Mouse (Mus musculus) neural tube, embryonic 13.5 days (tissue): ENCODE measurements around the gene Apoh. TPM values are rescaled to one million over a fixed set of nuclear protein-coding genes. Genes with fewer than 3 reads are reported as not detected.

Source experiments
- ATAC-seq: fragments of 200-750 bp; cut with Nextera tagmentation; 2 replicates; pipeline ENCODE4 v1.8.0; 2017; ENCODE audit warnings: low read depth, mild to moderate bottlenecking, moderate TSS enrichment, moderate library complexity
- H3K27ac ChIP-seq: fragments of 300-500 bp; sonication (generic); replicated peaks from 2 replicates; pipeline ENCODE4 v1.5.1; 2015; ENCODE audit warnings: moderate library complexity, mild to moderate bottlenecking, inconsistent platforms
- H3K27me3 ChIP-seq: fragments of 300-500 bp; sonication (generic); 2 replicates; pipeline ENCODE4 v1.6.1; 2015; ENCODE audit warnings: mild to moderate bottlenecking, inconsistent platforms
- H3K36me3 ChIP-seq: fragments of 300-500 bp; sonication (generic); 2 replicates; pipeline ENCODE4 v1.6.1; 2015; ENCODE audit warnings: mild to moderate bottlenecking, inconsistent platforms
- H3K4me1 ChIP-seq: fragments of 300-500 bp; sonication (generic); replicated peaks from 2 replicates; pipeline ENCODE4 v1.6.1; 2015; ENCODE audit warnings: inconsistent platforms
- H3K4me2 ChIP-seq: fragments of 300-500 bp; sonication (generic); 2 replicates; pipeline ENCODE4 v1.6.1; 2015; ENCODE audit warnings: inconsistent platforms, mild to moderate bottlenecking, moderate library complexity
- H3K4me3 ChIP-seq: fragments of 300-500 bp; sonication (generic); 2 replicates; pipeline ENCODE4 v1.5.1; 2015; ENCODE audit warnings: mild to moderate bottlenecking, inconsistent platforms
- H3K9ac ChIP-seq: fragments of 300-500 bp; sonication (generic); 2 replicates; pipeline ENCODE4 v1.6.1; 2015; ENCODE audit warnings: moderate library complexity, mild to moderate bottlenecking, inconsistent platforms
- H3K9me3 ChIP-seq: fragments of 300-500 bp; sonication (generic); 2 replicates; pipeline ENCODE4 v1.6.1; 2016; ENCODE audit warnings: inconsistent platforms
- WGBS: fragments of 180-500 bp; shearing (Covaris S2); methylation state at CpG from one replicate; pipeline ENCODE4 v1.1.7; 2015; 5-methylcytosine and 5-hydroxymethylcytosine counted together
- polyA plus RNA-seq: library from polyadenylated mRNA; unstranded; fragments of >200 nt; fragmentation: Nextera tagmentation; extraction: Ambion mirVana; gene quantifications from 2 replicates; pipeline ENCODE4 v1.2.1, GENCODE M21; 2015

The Apoh gene
- polyA plus RNA-seq, 1 experiment from 2014 or later = 0.21 TPM

- H3K36me3 ChIP-seq = no peaks in the 10 kb centered on the region
- H3K9ac ChIP-seq = no peak overlapping the region
- no peak overlapping the region for H3K27ac ChIP-seq
- H3K4me1 ChIP-seq = peaks cover 7% of the 10 kb centered on the region; the same call in 1 of the 2 replicates
- H3K4me2 ChIP-seq = no peak overlapping the region
- H3K4me3 ChIP-seq = no peak overlapping the region
- no peaks in the 10 kb centered on the region for H3K27me3 ChIP-seq
- no peak for ATAC-seq
- WGBS = 74% methylated on average over 5 of the region's 5 CpGs
- no peaks in the 10 kb centered on the region for H3K9me3 ChIP-seq
Measured at GRCm38 (mm10) chr11:108309791-108310190, 33.4 kb upstream of the Apoh start.

GRCm38 (mm10) chr11:108311912-108312311, 31.2 kb upstream of the Apoh start:
- no peak overlapping the region for H3K4me3 ChIP-seq
- H3K4me2 ChIP-seq = no peak overlapping the region
- H3K9ac ChIP-seq = no peak overlapping the region
- peaks cover 5% of the 10 kb centered on the region; the same call in 1 of the 2 replicates for H3K4me1 ChIP-seq
- no peak overlapping the region for H3K27ac ChIP-seq
- H3K36me3 ChIP-seq = no peaks in the 10 kb centered on the region
- WGBS = 87% methylated on average over 2 of the region's 2 CpGs
- no peak for ATAC-seq
- H3K9me3 ChIP-seq = no peaks in the 10 kb centered on the region
- no peaks in the 10 kb centered on the region for H3K27me3 ChIP-seq

GRCm38 (mm10) chr11:108312516-108312915, 30.6 kb upstream of the Apoh start:
- H3K9ac ChIP-seq = no peak overlapping the region
- no peak overlapping the region for H3K27ac ChIP-seq
- H3K9me3 ChIP-seq = no peaks in the 10 kb centered on the region
- no peaks in the 10 kb centered on the region for H3K4me1 ChIP-seq
- H3K27me3 ChIP-seq = no peaks in the 10 kb centered on the region
- H3K4me3 ChIP-seq = no peak overlapping the region
- no peak overlapping the region for H3K4me2 ChIP-seq
- no peak for ATAC-seq
- WGBS = 81% methylated on average over 5 of the region's 5 CpGs
- H3K36me3 ChIP-seq = no peaks in the 10 kb centered on the region

- Histone ChIP-seq H3K4me2 (no peak overlapping the region), H3K27ac (no peak overlapping the region), H3K9ac (no peak overlapping the region), H3K4me3 (no peak overlapping the region), H3K36me3 (no peaks in the 10 kb centered on the region), H3K4me1 (peaks cover 3% of the 10 kb centered on the region), H3K9me3 (no peaks in the 10 kb centered on the region), H3K27me3 (no peaks in the 10 kb centered on the region)
- ATAC-seq = no peak
- 89% methylated on average over 7 of the region's 7 CpGs for WGBS
Measured at GRCm38 (mm10) chr11:108315736-108316135, 27.4 kb upstream of the Apoh start.

- no peaks in the 10 kb centered on the region for H3K27me3 ChIP-seq
- H3K9me3 ChIP-seq = no peaks in the 10 kb centered on the region
- H3K36me3 ChIP-seq = no peaks in the 10 kb centered on the region
- no peak overlapping the region for H3K4me2 ChIP-seq
- 80% methylated on average over 6 of the region's 6 CpGs for WGBS
- no peak for ATAC-seq
- H3K27ac ChIP-seq = no peak overlapping the region
- no peak overlapping the region for H3K9ac ChIP-seq
- peaks cover 3% of the 10 kb centered on the region for H3K4me1 ChIP-seq
- H3K4me3 ChIP-seq = no peak overlapping the region
Measured at GRCm38 (mm10) chr11:108317878-108318277, 25.3 kb upstream of the Apoh start.

- Histone ChIP-seq H3K9me3 (no peaks in the 10 kb centered on the region), H3K9ac (no peak overlapping the region), H3K27me3 (no peaks in the 10 kb centered on the region), H3K27ac (no peak overlapping the region), H3K36me3 (no peaks in the 10 kb centered on the region), H3K4me3 (no peak overlapping the region), H3K4me2 (no peak overlapping the region), H3K4me1 (peaks cover 3% of the 10 kb centered on the region)
- no peak for ATAC-seq
- WGBS = 83% methylated on average over 11 of the region's 11 CpGs
Measured at GRCm38 (mm10) chr11:108319162-108319561, 24.0 kb upstream of the Apoh start.

- Histone ChIP-seq H3K9me3 (no peaks in the 10 kb centered on the region), H3K4me3 (no peak overlapping the region), H3K36me3 (no peaks in the 10 kb centered on the region), H3K9ac (no peak overlapping the region), H3K27me3 (no peaks in the 10 kb centered on the region), H3K27ac (no peak overlapping the region), H3K4me1 (peaks cover 3% of the 10 kb centered on the region), H3K4me2 (no peak overlapping the region)
- no peak for ATAC-seq
- WGBS = 85% methylated on average over 7 of the region's 7 CpGs
Measured at GRCm38 (mm10) chr11:108320561-108320960, 22.6 kb upstream of the Apoh start.

GRCm38 (mm10) chr11:108322156-108322555, 21.0 kb upstream of the Apoh start:
- Histone ChIP-seq H3K27ac (no peak overlapping the region), H3K4me2 (no peak overlapping the region), H3K27me3 (no peaks in the 10 kb centered on the region), H3K9ac (no peak overlapping the region), H3K9me3 (no peaks in the 10 kb centered on the region), H3K4me3 (no peak overlapping the region), H3K4me1 (peaks cover 3% of the 10 kb centered on the region), H3K36me3 (no peaks in the 10 kb centered on the region)
- WGBS = 88% methylated on average over 2 of the region's 2 CpGs
- ATAC-seq = no peak

GRCm38 (mm10) chr11:108325943-108326342, 17.2 kb upstream of the Apoh start:
- Histone ChIP-seq H3K27ac (no peak overlapping the region), H3K4me1 (no peaks in the 10 kb centered on the region; the same call in 1 of the 2 replicates), H3K4me2 (no peak overlapping the region), H3K4me3 (no peak overlapping the region), H3K27me3 (no peaks in the 10 kb centered on the region), H3K36me3 (no peaks in the 10 kb centered on the region), H3K9ac (no peak overlapping the region), H3K9me3 (no peaks in the 10 kb centered on the region)
- ATAC-seq = no peak
- 86% methylated on average over 8 of the region's 8 CpGs for WGBS

- H3K27ac ChIP-seq = no peak overlapping the region
- no peak overlapping the region for H3K4me2 ChIP-seq
- no peak for ATAC-seq
- H3K9me3 ChIP-seq = no peaks in the 10 kb centered on the region
- H3K27me3 ChIP-seq = no peaks in the 10 kb centered on the region
- H3K9ac ChIP-seq = no peak overlapping the region
- H3K36me3 ChIP-seq = no peaks in the 10 kb centered on the region
- H3K4me3 ChIP-seq = no peak overlapping the region
- WGBS = 84% methylated on average over 11 of the region's 11 CpGs
- peaks cover 24% of the 10 kb centered on the region for H3K4me1 ChIP-seq
Measured at GRCm38 (mm10) chr11:108330818-108331217, 12.3 kb upstream of the Apoh start.

- H3K9ac ChIP-seq = no peak overlapping the region
- no peak overlapping the region for H3K4me2 ChIP-seq
- no peaks in the 10 kb centered on the region for H3K36me3 ChIP-seq
- peaks cover 24% of the 10 kb centered on the region for H3K4me1 ChIP-seq
- no peak overlapping the region for H3K27ac ChIP-seq
- H3K4me3 ChIP-seq = no peak overlapping the region
- no peaks in the 10 kb centered on the region for H3K27me3 ChIP-seq
- 18% methylated on average over 5 of the region's 5 CpGs for WGBS
- no peaks in the 10 kb centered on the region for H3K9me3 ChIP-seq
- no peak for ATAC-seq
Measured at GRCm38 (mm10) chr11:108333006-108333405, 10.1 kb upstream of the Apoh start.

- Histone ChIP-seq H3K4me1 (peaks cover 24% of the 10 kb centered on the region), H3K27ac (no peak overlapping the region), H3K9me3 (no peaks in the 10 kb centered on the region), H3K9ac (no peak overlapping the region), H3K36me3 (no peaks in the 10 kb centered on the region), H3K27me3 (no peaks in the 10 kb centered on the region), H3K4me3 (no peak overlapping the region), H3K4me2 (no peak overlapping the region)
- 28% methylated on average over 8 of the region's 8 CpGs for WGBS
- ATAC-seq = no peak
Measured at GRCm38 (mm10) chr11:108333583-108334379, 9.4 kb upstream of the Apoh start.

- no peak overlapping the region for H3K9ac ChIP-seq
Measured at GRCm38 (mm10) chr11:108334658-108335057, 8.5 kb upstream of the Apoh start.

More at GRCm38 (mm10) chr11:108334658-108335057, 8.5 kb upstream of the Apoh start:
- no peak for ATAC-seq
- Histone ChIP-seq H3K4me3 (no peak overlapping the region), H3K36me3 (no peaks in the 10 kb centered on the region), H3K9me3 (no peaks in the 10 kb centered on the region), H3K27me3 (no peaks in the 10 kb centered on the region), H3K4me1 (peaks cover 24% of the 10 kb centered on the region), H3K27ac (no peak overlapping the region), H3K4me2 (no peak overlapping the region)
- WGBS = 61% methylated on average over 2 of the region's 3 CpGs
